Mouse (Mus musculus): ENCODE measurements around the gene Sap25. TPM values are rescaled to one million over a fixed set of nuclear protein-coding genes. Genes with fewer than 3 reads are reported as not detected.

The Sap25 gene
- 61.1 and 77.6 TPM in 2 replicates for polyA plus RNA-seq (2012; rRNA removed)

GRCm38 (mm10) chr5:137641054-137641453 is at the start of gene Sap25:
Gene Sap25, plus strand, starts transcription at chr5:137641334.
- TF ChIP-seq POLR2A (IDR thresholded peaks at IDR 0.05; ENCODE audit: low read depth, low read length), result no peak
- TF ChIP-seq CTCF (conservative IDR thresholded peaks at IDR 0.05; ENCODE audit: insufficient read depth, insufficient read length, low read depth, low read length), result peak; percentile 57
- 89% methylated on average over 19 of the region's 19 CpGs for WGBS
- peaks cover 8% of the 10 kb centered on the region for H3K36me3 ChIP-seq (ENCODE audit: control insufficient read depth, insufficient read depth, low read length)
- no peak for DNase-seq
- H3K27ac ChIP-seq (ENCODE audit: insufficient read depth, low read depth, low read length), result no peak within 1 kb of the TSS
- no peak within 1 kb of the TSS for H3K4me3 ChIP-seq (ENCODE audit: insufficient read depth, low read depth, low read length)
- H3K27me3 ChIP-seq (replicated peaks; ENCODE audit: control insufficient read depth, insufficient read depth, low read length), result no peaks in the 10 kb centered on the region
- no peaks in the 10 kb centered on the region; the same call in 1 of the 2 replicates for H3K4me1 ChIP-seq (ENCODE audit: control insufficient read depth, insufficient read depth, low read length)

GRCm38 (mm10) chr5:137595921-137596320 is 45.2 kb upstream of the Sap25 start:
- Histone ChIP-seq H3K4me3 (ENCODE audit: insufficient read depth, low read depth, low read length) (no peak overlapping the region), H3K36me3 (ENCODE audit: control insufficient read depth, insufficient read depth, low read length) (no peaks in the 10 kb centered on the region), H3K27ac (ENCODE audit: insufficient read depth, low read depth, low read length) (no peak overlapping the region), H3K4me1 (ENCODE audit: control insufficient read depth, insufficient read depth, low read length) (peaks cover 5% of the 10 kb centered on the region; the same call in 1 of the 2 replicates), H3K27me3 (replicated peaks; ENCODE audit: control insufficient read depth, insufficient read depth, low read length) (no peaks in the 10 kb centered on the region)
- DNase-seq, result no peak
- WGBS, result 87% methylated on average over 7 of the region's 7 CpGs
- TF ChIP-seq POLR2A (IDR thresholded peaks at IDR 0.05; ENCODE audit: low read depth, low read length), result no peak
- TF ChIP-seq CTCF (conservative IDR thresholded peaks at IDR 0.05; ENCODE audit: insufficient read depth, insufficient read length, low read depth, low read length), result no peak

- peak overlapping the region; percentile 16; the same call in 1 of the 2 replicates for H3K27ac ChIP-seq (ENCODE audit: insufficient read depth, low read depth, low read length)
- H3K4me3 ChIP-seq (ENCODE audit: insufficient read depth, low read depth, low read length), result peak overlapping the region; percentile 18; the same call in 1 of the 2 replicates
- TF ChIP-seq POLR2A (IDR thresholded peaks at IDR 0.05; ENCODE audit: low read depth, low read length) (no peak), CTCF (conservative IDR thresholded peaks at IDR 0.05; ENCODE audit: insufficient read depth, insufficient read length, low read depth, low read length) (no peak)
- no peaks in the 10 kb centered on the region for H3K36me3 ChIP-seq (ENCODE audit: control insufficient read depth, insufficient read depth, low read length)
- 53% methylated on average over 29 of the region's 30 CpGs for WGBS
- DNase-seq, result no peak
- no peaks in the 10 kb centered on the region for H3K27me3 ChIP-seq (replicated peaks; ENCODE audit: control insufficient read depth, insufficient read depth, low read length)
- H3K4me1 ChIP-seq (ENCODE audit: control insufficient read depth, insufficient read depth, low read length), result peaks cover 5% of the 10 kb centered on the region; the same call in 1 of the 2 replicates
Observed at GRCm38 (mm10) chr5:137596601-137597261, 44.4 kb upstream of the Sap25 start.

GRCm38 (mm10) chr5:137597625-137598024 is 43.5 kb upstream of the Sap25 start:
- H3K27ac ChIP-seq (ENCODE audit: insufficient read depth, low read depth, low read length), result no peak overlapping the region
- H3K36me3 ChIP-seq (ENCODE audit: control insufficient read depth, insufficient read depth, low read length), result no peaks in the 10 kb centered on the region
- no peak overlapping the region for H3K4me3 ChIP-seq (ENCODE audit: insufficient read depth, low read depth, low read length)

GRCm38 (mm10) chr5:137598100-137598826 is 42.9 kb upstream of the Sap25 start:
- 76% methylated on average over 2 of the region's 2 CpGs for WGBS
- Histone ChIP-seq H3K4me3 (ENCODE audit: insufficient read depth, low read depth, low read length) (no peak overlapping the region), H3K27me3 (replicated peaks; ENCODE audit: control insufficient read depth, insufficient read depth, low read length) (no peaks in the 10 kb centered on the region), H3K27ac (ENCODE audit: insufficient read depth, low read depth, low read length) (no peak overlapping the region), H3K4me1 (ENCODE audit: control insufficient read depth, insufficient read depth, low read length) (peaks cover 11% of the 10 kb centered on the region; the same call in 1 of the 2 replicates), H3K36me3 (ENCODE audit: control insufficient read depth, insufficient read depth, low read length) (no peaks in the 10 kb centered on the region)
- TF ChIP-seq POLR2A (IDR thresholded peaks at IDR 0.05; ENCODE audit: low read depth, low read length) (no peak), CTCF (conservative IDR thresholded peaks at IDR 0.05; ENCODE audit: insufficient read depth, insufficient read length, low read depth, low read length) (no peak)
- no peak for DNase-seq

More at GRCm38 (mm10) chr5:137597625-137598024, 43.5 kb upstream of the Sap25 start:
- peaks cover 9% of the 10 kb centered on the region; the same call in 1 of the 2 replicates for H3K4me1 ChIP-seq (ENCODE audit: control insufficient read depth, insufficient read depth, low read length)
- TF ChIP-seq CTCF (conservative IDR thresholded peaks at IDR 0.05; ENCODE audit: insufficient read depth, insufficient read length, low read depth, low read length) (no peak), POLR2A (IDR thresholded peaks at IDR 0.05; ENCODE audit: low read depth, low read length) (no peak)
- no peaks in the 10 kb centered on the region for H3K27me3 ChIP-seq (replicated peaks; ENCODE audit: control insufficient read depth, insufficient read depth, low read length)
- no peak for DNase-seq
- WGBS, result 91% methylated on average over 6 of the region's 6 CpGs

- H3K27me3 ChIP-seq (replicated peaks; ENCODE audit: control insufficient read depth, insufficient read depth, low read length), result no peaks in the 10 kb centered on the region
- no peak overlapping the region for H3K27ac ChIP-seq (ENCODE audit: insufficient read depth, low read depth, low read length)
- H3K4me1 ChIP-seq (ENCODE audit: control insufficient read depth, insufficient read depth, low read length), result peaks cover 11% of the 10 kb centered on the region; the same call in 1 of the 2 replicates
- H3K36me3 ChIP-seq (ENCODE audit: control insufficient read depth, insufficient read depth, low read length), result no peaks in the 10 kb centered on the region
- 23% methylated on average over 9 of the region's 9 CpGs for WGBS
- DNase-seq, result no peak
- no peak for TF ChIP-seq POLR2A (IDR thresholded peaks at IDR 0.05; ENCODE audit: low read depth, low read length)
- no peak for TF ChIP-seq CTCF (conservative IDR thresholded peaks at IDR 0.05; ENCODE audit: insufficient read depth, insufficient read length, low read depth, low read length)
- peak overlapping the region; percentile 72 for H3K4me3 ChIP-seq (ENCODE audit: insufficient read depth, low read depth, low read length)
Observed at GRCm38 (mm10) chr5:137599600-137599999, 41.5 kb upstream of the Sap25 start.

GRCm38 (mm10) chr5:137600281-137600618 is 40.9 kb upstream of the Sap25 start:
- no peak for DNase-seq
- Histone ChIP-seq H3K27ac (ENCODE audit: insufficient read depth, low read depth, low read length) (peak overlapping the region; percentile 51; the same call in 1 of the 2 replicates), H3K4me1 (ENCODE audit: control insufficient read depth, insufficient read depth, low read length) (peaks cover 11% of the 10 kb centered on the region; the same call in 1 of the 2 replicates), H3K4me3 (ENCODE audit: insufficient read depth, low read depth, low read length) (peak overlapping the region; percentile 72), H3K36me3 (ENCODE audit: control insufficient read depth, insufficient read depth, low read length) (no peaks in the 10 kb centered on the region), H3K27me3 (replicated peaks; ENCODE audit: control insufficient read depth, insufficient read depth, low read length) (no peaks in the 10 kb centered on the region)
- TF ChIP-seq CTCF (conservative IDR thresholded peaks at IDR 0.05; ENCODE audit: insufficient read depth, insufficient read length, low read depth, low read length) (no peak), POLR2A (IDR thresholded peaks at IDR 0.05; ENCODE audit: low read depth, low read length) (no peak)
- WGBS, result 1% methylated on average over 18 of the region's 19 CpGs

Measured in kidney, adult 2 months (tissue).